Mouse (Mus musculus) mouse trophoblast stem cell (cell line): ENCODE measurements around the gene H2-DMa.

ENCODE experiments used
- in situ Hi-C, 2 experiments: fragments of 300-500 bp; cut with MseI, MboI; formaldehyde crosslinking; loops; 2 replicates in 1 of 2; 3 replicates in 1 of 2; pipeline ENCODE4 v1.15.1; 2025

H2-DMa gene

GRCm38 (mm10) chr17:34152923-34153322 is 33.6 kb downstream of the H2-DMa start, which contains the start of gene H2-DMb1:
H2-DMb1 (plus strand) TSS chr17:34153072.
- in situ Hi-C loops: no loop called here

GRCm38 (mm10) chr17:34155534-34155933 is 36.2 kb downstream of the H2-DMa start:
- in situ Hi-C loops: no loop called here

- in situ Hi-C loops: loop anchor here (10.0 kb wide), 1 partner anchor 90 kb away; no protein-coding TSS in a partner anchor
Observed at GRCm38 (mm10) chr17:34164202-34164895, 45.0 kb downstream of the H2-DMa start.

- in situ Hi-C loops: loop anchor here (5.0 to 10.0 kb wide), 3 partner anchors 33 to 90 kb away; partner anchors contain the start of gene H2-Ob (in 1 of the 2)
Observed at GRCm38 (mm10) chr17:34165033-34165730, 45.8 kb downstream of the H2-DMa start.

GRCm38 (mm10) chr17:34169279-34169678 is 49.9 kb downstream of the H2-DMa start:
- in situ Hi-C loops: loop anchor here (5.0 to 10.0 kb wide), 3 partner anchors 37 to 94 kb away; partner anchors contain the start of gene H2-Ob (in 1 of the 2)

- in situ Hi-C loops: loop anchor here in 1 of 2 experiments (5.0 kb wide), 1 partner anchor 72 kb away; no protein-coding TSS in a partner anchor
Observed at GRCm38 (mm10) chr17:34170487-34170876, 51.1 kb downstream of the H2-DMa start.

- in situ Hi-C loops: loop anchor here in 1 of 2 experiments (5.0 kb wide), 1 partner anchor 71 kb away; no protein-coding TSS in a partner anchor
Observed at GRCm38 (mm10) chr17:34170877-34171498, 51.6 kb downstream of the H2-DMa start.

- in situ Hi-C loops: loop anchor here in 1 of 2 experiments (5.0 kb wide), 1 partner anchor 70 kb away; no protein-coding TSS in a partner anchor
Observed at GRCm38 (mm10) chr17:34172528-34172927, 53.2 kb downstream of the H2-DMa start.

- in situ Hi-C loops: loop anchor here in 1 of 2 experiments (5.0 kb wide), 1 partner anchor 68 kb away; no protein-coding TSS in a partner anchor
Observed at GRCm38 (mm10) chr17:34174075-34174474, 54.7 kb downstream of the H2-DMa start.

GRCm38 (mm10) chr17:34177179-34177578 is 57.8 kb downstream of the H2-DMa start:
- in situ Hi-C loops: no loop called here

GRCm38 (mm10) chr17:34179019-34179418 is 59.7 kb downstream of the H2-DMa start:
- in situ Hi-C loops: no loop called here

- in situ Hi-C loops: no loop called here
Observed at GRCm38 (mm10) chr17:34179913-34180859, 60.8 kb downstream of the H2-DMa start.

GRCm38 (mm10) chr17:34183564-34184219 is 64.4 kb downstream of the H2-DMa start:
- in situ Hi-C loops: no loop called here

- in situ Hi-C loops: no loop called here
Observed at GRCm38 (mm10) chr17:34185526-34185925, 66.2 kb downstream of the H2-DMa start.

- in situ Hi-C loops: no loop called here
Observed at GRCm38 (mm10) chr17:34186885-34187260, 67.5 kb downstream of the H2-DMa start.

GRCm38 (mm10) chr17:34187261-34187916 is 68.0 kb downstream of the H2-DMa start, which contains the start of the genes Tap1 and Psmb9:
Tap1 (plus strand) TSS chr17:34187553.
Psmb9 (minus strand) TSS chr17:34187764.
- in situ Hi-C loops: no loop called here

- in situ Hi-C loops: no loop called here
Observed at GRCm38 (mm10) chr17:34188010-34188409, 68.7 kb downstream of the H2-DMa start.
